Mouse (Mus musculus): Measurements from ENCODE around the gene Btbd17.
A peak's percentile ranks its signal among the peaks of the same experiment; 100 is the strongest.

Gene Btbd17

DNA sequence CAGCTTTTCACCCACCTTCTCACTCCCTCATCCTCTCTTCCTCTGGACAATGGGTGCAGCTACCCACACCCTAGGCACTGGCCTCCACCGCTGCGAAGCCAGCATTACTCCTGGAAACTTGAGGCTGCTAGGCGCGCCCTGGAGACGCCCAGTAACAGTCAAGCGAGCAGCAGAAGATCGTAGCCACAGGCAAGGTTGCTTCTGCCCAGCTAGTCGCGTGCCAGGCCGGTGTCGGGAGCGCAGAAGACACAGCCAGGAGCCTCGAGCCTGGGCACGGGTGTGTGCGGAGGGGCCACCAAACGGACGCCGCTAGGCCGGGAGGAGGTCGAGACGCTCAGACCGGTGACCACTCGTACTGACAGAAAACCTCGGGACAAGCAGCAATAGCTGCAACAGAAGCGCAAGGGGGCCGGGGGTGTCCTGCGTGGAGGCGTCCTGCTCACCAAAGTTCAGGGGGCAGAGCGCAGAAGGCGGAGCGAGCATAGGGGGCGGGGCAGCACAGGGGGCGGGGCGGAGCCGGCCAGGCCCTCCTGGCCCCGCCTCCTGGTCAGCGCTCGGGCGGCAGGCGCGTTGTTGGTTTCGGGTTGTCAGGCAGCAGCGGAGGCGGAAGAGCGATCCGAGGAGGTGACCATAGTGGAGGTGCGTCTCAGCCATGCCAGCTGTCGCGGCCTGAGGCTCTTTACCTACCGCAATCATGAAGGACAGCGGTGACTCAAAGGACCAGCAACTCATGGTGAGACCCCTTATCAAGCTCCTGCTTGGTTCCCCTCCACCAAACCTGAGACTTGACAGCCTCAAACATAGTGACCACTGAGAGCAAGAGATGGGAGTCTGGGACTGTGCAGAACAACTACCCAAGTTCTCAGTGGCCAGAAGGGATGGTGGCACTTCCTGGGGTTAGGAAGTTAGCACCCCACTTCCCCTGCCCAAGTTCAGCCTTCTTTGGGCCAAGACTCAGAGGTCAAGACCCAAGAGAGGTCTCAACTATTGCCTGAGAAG, 30.6 kb downstream of the Btbd17 start, which contains the start of gene Kif19a:
Gene Kif19a (plus strand): TSS at position 569 of the 999 bp plus-strand sequence.
- peak; percentile 37 for DNase-seq (ENCODE audit: low read depth, low spot score)

DNA sequence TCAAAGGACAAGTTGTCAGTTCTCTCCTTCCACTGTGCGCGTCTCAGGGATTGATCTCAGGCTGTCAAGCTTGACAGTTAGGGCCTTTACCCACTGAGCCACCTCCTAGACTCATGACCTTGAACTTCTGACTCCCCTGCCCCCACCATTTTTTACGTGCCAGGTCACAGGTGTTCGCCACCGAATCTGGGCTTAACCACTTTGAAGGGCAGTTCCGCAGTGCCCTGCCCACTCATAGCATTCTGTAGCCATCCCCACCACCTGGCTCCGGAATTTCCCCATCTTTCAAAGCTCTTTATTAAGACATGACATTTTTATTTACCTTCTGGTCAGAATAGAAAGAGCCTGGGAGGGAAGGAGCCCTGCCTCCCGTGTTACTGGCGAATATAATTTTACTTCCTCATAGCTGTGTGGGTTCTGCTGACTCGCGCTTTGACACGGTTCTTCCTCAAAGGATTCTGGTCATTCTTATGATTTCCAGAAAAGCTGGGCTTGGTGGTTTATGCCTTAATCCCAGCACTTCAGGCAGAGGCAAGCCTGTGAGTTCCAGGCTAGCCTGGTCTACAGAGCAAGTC, 48.1 kb downstream of the Btbd17 start:
- no peak for DNase-seq (ENCODE audit: low read depth, low spot score)

- peak; percentile 90 for DNase-seq (ENCODE audit: low read depth, low spot score)
Measured at GRCm38 (mm10) chr11:114745134-114745533, 50.6 kb downstream of the Btbd17 start.

- no peak for DNase-seq (ENCODE audit: low read depth, low spot score)
Measured at GRCm38 (mm10) chr11:114741451-114741850, 54.3 kb downstream of the Btbd17 start.

Data from CD4-positive, CD25-positive, alpha-beta regulatory T cell, adult 2 months (primary cell).